Mouse (Mus musculus) olfactory bulb, adult 2 months (tissue): ENCODE data around the gene Cd24a. TPM values are rescaled to one million over a fixed set of nuclear protein-coding genes. Genes with fewer than 3 reads are reported as not detected.

Experiments used
- H3K27ac ChIP-seq: fragments of 200-500 bp; 2 replicates; pipeline ENCODE4 v1.5.1; 2012; ENCODE audit warnings: low read depth, low read length; ENCODE audit not compliant: insufficient read depth
- H3K4me1 ChIP-seq: fragments of 200-500 bp; 2 replicates; pipeline ENCODE4 v1.6.1; 2012; ENCODE audit warnings: low read length; ENCODE audit not compliant: control insufficient read depth, insufficient read depth
- H3K4me3 ChIP-seq: fragments of 200-500 bp; 2 replicates; pipeline ENCODE4 v1.5.1; 2012; ENCODE audit warnings: mild to moderate bottlenecking, low read depth, low read length, moderate library complexity; ENCODE audit not compliant: insufficient read depth
- CTCF ChIP-seq: fragments of 200-500 bp; IDR thresholded peaks from 2 replicates; pipeline ENCODE4 v1.5.1; 2012; ENCODE audit warnings: low read depth, mild to moderate bottlenecking, low read length, moderate library complexity; ENCODE audit not compliant: insufficient read depth
- POLR2A ChIP-seq: fragments of 200-500 bp; IDR thresholded peaks from 2 replicates; pipeline ENCODE4 v1.6.1; 2012; ENCODE audit warnings: mild to moderate bottlenecking, low read depth, low read length, moderate library complexity; ENCODE audit not compliant: insufficient read depth
- WGBS: fragments of 180-500 bp; shearing (Covaris S2); methylation state at CpG from one replicate; pipeline ENCODE4 v1.1.7; 2018; 5-methylcytosine and 5-hydroxymethylcytosine counted together
- polyA plus RNA-seq: library from polyadenylated mRNA; stranded (reverse); fragments of >200 nt; gene quantifications from 2 replicates; pipeline ENCODE4 v1.2.4, GENCODE M21; 2012; ENCODE audit warnings: low replicate concordance; ENCODE audit not compliant: missing spikeins, insufficient read depth, insufficient read length

Cd24a gene
- polyA plus RNA-seq, 1 experiment: not detected

DNA sequence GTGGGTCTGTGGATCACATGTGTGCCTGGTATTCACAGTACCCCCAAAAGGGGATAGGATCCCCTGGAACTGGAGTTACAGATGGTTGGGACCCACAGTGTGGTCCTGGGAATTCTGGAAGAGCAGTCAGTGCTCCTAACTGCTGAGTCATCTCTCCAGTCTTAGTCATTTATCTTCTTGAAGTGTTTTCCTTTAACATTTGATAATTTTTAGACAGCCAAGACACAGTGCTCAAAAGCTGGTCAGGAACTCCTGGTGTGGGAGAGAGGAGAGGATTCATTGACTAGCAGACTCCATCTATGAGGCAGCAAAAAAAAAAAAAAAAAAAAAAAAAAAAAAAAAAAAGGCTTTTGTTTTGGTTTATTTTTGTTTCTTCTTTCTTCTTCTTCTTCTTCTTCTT, 33.0 kb downstream of the Cd24a start:
- Histone ChIP-seq H3K4me1 (no peaks in the 10 kb centered on the region), H3K4me3 (no peak overlapping the region), H3K27ac (no peak overlapping the region)
- TF ChIP-seq POLR2A (no peak), CTCF (no peak)

DNA sequence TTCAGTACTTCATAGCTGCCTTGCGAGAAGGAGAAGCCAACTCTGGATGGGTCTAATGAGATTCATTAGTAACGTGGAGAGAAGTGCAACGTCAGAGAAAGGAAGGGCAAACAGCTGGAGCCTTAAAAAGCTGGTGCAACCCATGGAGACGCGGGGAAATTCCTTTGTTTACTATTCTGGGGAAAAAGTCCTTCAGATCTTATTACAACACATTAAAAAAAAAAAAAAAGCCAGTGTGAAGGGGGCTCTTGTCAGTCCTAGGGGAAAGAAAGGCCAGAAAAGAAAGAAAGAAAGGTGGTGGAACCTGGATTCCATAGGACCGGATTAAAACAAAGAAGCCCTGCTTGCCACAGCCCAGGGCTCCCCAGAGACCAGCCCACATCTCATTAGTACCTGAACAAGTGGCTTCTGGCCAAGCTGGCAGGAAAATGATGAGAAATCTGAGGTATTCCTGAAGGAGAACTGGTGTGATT, 41.0 kb downstream of the Cd24a start:
- no peak overlapping the region for H3K4me3 ChIP-seq
- no peaks in the 10 kb centered on the region for H3K4me1 ChIP-seq
- no peak overlapping the region for H3K27ac ChIP-seq
- TF ChIP-seq CTCF (no peak), POLR2A (no peak)
- WGBS: 12% methylated on average over 6 of the region's 6 CpGs

DNA sequence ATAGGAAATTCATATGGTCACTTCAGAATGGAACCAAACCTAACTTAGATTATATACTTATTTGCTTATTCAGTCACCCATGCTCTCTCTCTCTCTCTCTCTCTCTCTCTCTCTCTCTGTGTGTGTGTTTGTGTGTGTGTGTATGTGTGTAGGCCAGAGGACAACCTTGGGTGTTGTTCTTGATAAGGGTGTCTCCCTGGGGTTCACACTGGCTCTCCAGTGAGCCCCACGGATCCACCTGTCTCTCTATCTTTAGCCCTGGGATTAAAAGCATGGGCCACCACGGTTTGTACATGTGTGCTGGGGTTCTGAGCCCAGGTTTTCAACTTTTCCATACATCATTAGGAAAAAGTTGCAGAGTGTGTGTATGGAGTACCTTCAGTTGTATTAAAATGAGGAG, 41.9 kb downstream of the Cd24a start:
- TF ChIP-seq CTCF (no peak), POLR2A (no peak)
- Histone ChIP-seq H3K4me1 (no peaks in the 10 kb centered on the region), H3K4me3 (no peak overlapping the region), H3K27ac (no peak overlapping the region)
- 84% methylated on average over 2 of the region's 2 CpGs for WGBS

DNA sequence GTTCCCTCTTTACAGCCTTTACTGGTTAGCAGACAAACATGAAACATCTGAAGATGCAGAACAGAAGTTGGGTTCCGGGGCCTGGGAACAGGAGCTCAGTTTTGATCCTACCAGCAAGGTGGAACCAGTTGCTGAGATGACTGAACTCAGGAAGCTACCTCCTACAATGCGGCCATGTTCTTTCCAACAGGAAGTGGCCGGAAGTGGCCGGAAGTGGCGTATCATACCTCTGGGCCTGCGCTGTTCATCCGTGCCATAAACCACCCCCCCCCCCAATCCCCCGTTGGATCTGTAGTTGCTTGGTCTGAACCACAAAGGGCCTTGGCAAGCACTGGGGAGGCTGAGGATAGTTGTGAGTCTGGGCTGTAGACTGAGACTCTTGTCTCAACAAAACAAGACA, 45.4 kb downstream of the Cd24a start:
- no peak overlapping the region for H3K27ac ChIP-seq
- WGBS: 93% methylated on average over 8 of the region's 8 CpGs

DNA sequence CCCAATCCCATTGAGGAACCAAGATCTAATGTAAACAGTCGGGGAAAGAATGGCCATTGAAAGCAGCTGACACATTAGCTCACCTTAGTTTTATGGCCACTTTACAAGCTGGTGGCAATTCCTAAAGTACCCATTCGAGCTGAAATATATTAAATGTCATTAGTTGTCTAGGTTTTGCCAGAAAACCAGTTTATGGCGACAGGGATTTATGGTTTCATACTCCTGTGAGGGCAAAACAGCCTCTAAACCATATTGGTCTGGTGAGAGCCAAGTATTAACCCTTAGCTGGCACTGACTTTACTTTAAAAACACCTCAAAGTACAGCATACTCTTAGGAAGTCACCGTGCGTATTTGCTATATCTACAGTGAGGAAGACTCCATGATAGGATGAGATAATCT, 46.3 kb downstream of the Cd24a start:
- H3K4me3 ChIP-seq: no peak overlapping the region
- TF ChIP-seq CTCF: no peak
- TF ChIP-seq POLR2A: no peak
- H3K27ac ChIP-seq: no peak overlapping the region
- H3K4me1 ChIP-seq: no peaks in the 10 kb centered on the region
- 91% methylated on average over 5 of the region's 5 CpGs for WGBS

More for the DNA sequence above, 45.4 kb downstream of the Cd24a start:
- TF ChIP-seq POLR2A: no peak
- no peak for TF ChIP-seq CTCF
- Histone ChIP-seq H3K4me1 (no peaks in the 10 kb centered on the region), H3K4me3 (no peak overlapping the region)

DNA sequence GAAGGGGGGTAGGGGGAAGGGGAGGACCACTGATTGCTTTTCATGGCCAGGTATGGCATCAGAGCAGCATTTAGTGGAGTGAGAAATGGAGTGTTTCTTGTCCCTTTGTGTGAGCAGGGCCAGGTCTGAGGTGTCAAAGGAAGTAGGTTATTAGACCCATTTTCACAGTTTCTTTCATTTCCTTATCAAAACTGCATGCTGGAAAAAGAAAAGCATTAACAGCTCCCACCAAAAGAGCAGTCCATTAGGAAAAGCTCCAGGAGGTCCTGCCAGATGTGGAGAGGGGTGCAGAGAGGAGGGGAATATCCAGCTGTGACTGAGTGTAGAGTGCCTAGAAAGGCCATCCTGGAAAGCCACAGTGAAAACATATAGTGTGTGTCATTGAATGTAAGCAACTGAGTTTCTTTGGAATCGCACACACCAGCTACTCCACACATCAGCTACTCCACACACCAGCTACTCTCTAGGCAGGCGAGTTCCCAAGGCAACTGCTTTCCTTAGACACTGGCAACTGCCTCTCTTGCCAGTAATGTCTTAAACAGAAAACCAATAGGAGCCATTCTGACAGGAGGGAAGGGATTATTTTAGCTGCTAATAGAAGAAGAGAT, 46.8 kb downstream of the Cd24a start:
- no peak overlapping the region for H3K4me3 ChIP-seq
- H3K4me1 ChIP-seq: no peaks in the 10 kb centered on the region
- 61% methylated on average over 2 of the region's 2 CpGs for WGBS
- H3K27ac ChIP-seq: no peak overlapping the region
- TF ChIP-seq CTCF: no peak
- no peak for TF ChIP-seq POLR2A

DNA sequence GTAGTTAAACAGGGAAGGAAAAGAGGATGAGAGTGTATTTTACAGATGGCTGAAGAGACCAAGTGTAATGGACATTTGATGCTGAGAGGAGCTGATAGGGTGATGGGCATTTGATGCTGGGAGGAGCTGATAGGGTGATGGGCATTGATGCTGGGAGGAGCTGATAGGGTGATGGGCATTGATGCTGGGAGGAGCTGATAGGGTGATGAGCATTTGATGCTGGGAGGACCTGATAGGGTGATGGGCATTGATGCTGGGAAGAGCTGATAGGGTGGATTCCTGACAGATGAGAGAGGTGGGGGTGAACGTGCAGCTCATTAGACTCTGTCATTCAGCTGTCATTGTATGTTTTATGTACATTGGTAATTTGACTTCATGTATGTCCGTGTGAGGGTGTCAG, 47.5 kb downstream of the Cd24a start:
- WGBS: 75% methylated on average over 2 of the region's 2 CpGs
- no peak overlapping the region for H3K4me3 ChIP-seq
- TF ChIP-seq CTCF (no peak), POLR2A (no peak)
- no peaks in the 10 kb centered on the region for H3K4me1 ChIP-seq
- no peak overlapping the region for H3K27ac ChIP-seq

DNA sequence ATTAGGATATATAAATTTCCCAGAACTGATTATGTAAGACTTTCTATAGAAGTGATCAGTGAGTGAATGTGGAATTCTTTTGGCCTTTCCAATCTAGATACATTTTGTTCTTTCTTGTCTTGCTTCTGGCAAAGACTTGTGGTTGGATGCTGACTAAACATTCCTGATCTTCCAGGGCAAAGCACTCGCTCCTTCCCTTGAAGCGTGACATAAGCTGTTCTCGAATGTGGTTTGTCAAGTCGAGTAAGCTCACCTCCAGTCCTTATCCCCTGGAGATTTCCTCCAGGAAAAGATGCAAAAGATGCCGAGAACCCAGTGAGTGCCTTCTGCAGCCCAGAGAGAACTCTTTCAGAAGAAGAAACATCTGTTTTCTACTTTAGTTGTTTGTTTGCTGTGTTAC, 51.1 kb downstream of the Cd24a start:
- Histone ChIP-seq H3K4me1 (no peaks in the 10 kb centered on the region), H3K27ac (no peak overlapping the region), H3K4me3 (no peak overlapping the region)
- WGBS: 88% methylated on average over 5 of the region's 5 CpGs
- TF ChIP-seq CTCF: no peak
- TF ChIP-seq POLR2A: no peak

DNA sequence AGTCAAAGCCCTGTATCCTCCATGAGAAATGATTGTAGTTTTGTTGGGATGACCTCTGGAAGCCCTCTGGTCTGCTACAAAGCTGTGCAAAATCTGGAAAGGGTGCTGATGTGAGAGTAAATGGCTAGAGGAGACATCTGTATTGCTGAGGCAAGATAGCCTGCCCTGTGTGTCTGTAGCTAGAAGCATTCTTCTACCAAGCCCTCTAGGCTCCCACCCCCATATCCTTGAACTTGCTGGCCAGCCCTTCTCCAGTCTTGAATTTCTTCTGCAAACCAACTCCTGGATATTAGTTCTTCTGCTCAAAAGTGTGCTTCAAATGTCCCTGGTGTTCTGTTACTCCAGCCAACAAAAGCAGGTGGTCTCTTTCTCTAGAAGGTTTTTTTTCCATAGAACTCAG, 51.8 kb downstream of the Cd24a start:
- no peak overlapping the region for H3K27ac ChIP-seq
- TF ChIP-seq CTCF (no peak), POLR2A (no peak)
- H3K4me3 ChIP-seq: no peak overlapping the region
- no peaks in the 10 kb centered on the region for H3K4me1 ChIP-seq

DNA sequence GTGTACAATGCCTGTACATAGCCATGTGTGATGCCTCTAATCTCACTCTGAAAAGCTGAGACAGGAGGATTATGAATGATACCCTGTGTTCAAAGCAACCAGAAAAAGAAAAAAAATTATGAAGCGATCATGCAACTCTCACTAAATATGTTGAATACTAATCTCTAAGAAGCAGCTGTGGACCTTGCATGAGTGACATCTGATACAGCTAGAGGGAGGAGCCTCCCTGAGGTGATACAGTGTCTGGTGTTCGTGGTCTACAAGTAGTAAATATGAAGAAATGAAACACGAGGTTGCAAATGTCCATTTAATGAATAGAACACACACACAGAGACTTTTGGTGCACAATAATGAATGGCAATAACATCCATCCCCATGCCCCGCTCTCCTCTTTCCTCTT, 52.5 kb downstream of the Cd24a start:
- 88% methylated on average over 4 of the region's 4 CpGs for WGBS
- Histone ChIP-seq H3K27ac (no peak overlapping the region), H3K4me3 (no peak overlapping the region), H3K4me1 (no peaks in the 10 kb centered on the region)
- no peak for TF ChIP-seq CTCF
- TF ChIP-seq POLR2A: no peak
